Mouse (Mus musculus): ENCODE results near the gene Apba1. TPM values are rescaled to one million over a fixed set of nuclear protein-coding genes. Genes with fewer than 3 reads are reported as not detected.

Apba1 gene
- polyA plus RNA-seq, 1 experiment from 2014 or later: 0.10 TPM

- H3K9me3 ChIP-seq (ENCODE audit: control insufficient read depth, low read length): no peaks in the 10 kb centered on the region
- H3K27ac ChIP-seq (ENCODE audit: low read depth, low read length): no peak overlapping the region
- H3K4me2 ChIP-seq: no peak overlapping the region
- H3K36me3 ChIP-seq (ENCODE audit: control insufficient read depth, insufficient read depth, low read length): no peaks in the 10 kb centered on the region
- ATAC-seq (replicated peaks; ENCODE audit: low FRiP score) (no peak), DNase-seq (ENCODE audit: low spot score) (no peak)
- no peaks in the 10 kb centered on the region for H3K4me1 ChIP-seq (replicated peaks; ENCODE audit: control insufficient read depth, insufficient read depth, low read length)
- no peak overlapping the region for H3K4me3 ChIP-seq (ENCODE audit: low read depth, low read length)
- 69% methylated on average over 16 of the region's 16 CpGs for WGBS
- H3K27me3 ChIP-seq (replicated peaks; ENCODE audit: control insufficient read depth, insufficient read depth, low read length): no peaks in the 10 kb centered on the region
- no peak overlapping the region for H3K9ac ChIP-seq (ENCODE audit: low read depth, low read length)
These were observed 214.4 kb downstream of the Apba1 start for GRCm38 (mm10) chr19:23972881-23973649.

DNA sequence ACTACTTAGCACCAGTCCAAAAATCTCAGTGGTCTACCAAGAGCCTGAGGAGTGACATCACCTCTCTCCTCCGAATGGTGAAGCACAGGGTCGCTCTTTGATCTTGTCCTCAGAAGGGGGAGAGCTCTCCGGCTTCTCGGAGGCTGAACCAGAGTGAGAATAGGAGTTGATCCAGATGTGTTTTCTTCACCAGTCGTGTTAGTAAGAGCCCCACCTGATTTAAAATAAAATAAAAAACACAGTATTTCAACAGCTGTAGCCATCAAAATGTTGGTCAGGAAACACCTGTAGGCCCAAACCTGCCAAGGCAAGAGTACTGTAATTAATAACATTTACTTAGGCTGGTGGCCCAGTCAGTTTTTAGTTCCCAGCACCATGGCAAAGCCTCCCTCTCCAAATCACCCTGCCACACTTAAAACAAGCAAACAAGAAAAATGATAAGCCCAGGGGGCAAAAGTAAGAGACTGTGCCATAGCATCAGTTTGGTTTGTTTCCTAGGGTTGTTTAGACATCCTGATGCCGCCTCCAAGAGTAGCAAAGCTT, 219.3 kb downstream of the Apba1 start:
- Histone ChIP-seq H3K4me1 (replicated peaks; ENCODE audit: control insufficient read depth, insufficient read depth, low read length) (no peaks in the 10 kb centered on the region), H3K36me3 (ENCODE audit: control insufficient read depth, insufficient read depth, low read length) (no peaks in the 10 kb centered on the region), H3K4me2 (no peak overlapping the region), H3K9ac (ENCODE audit: low read depth, low read length) (no peak overlapping the region), H3K27me3 (replicated peaks; ENCODE audit: control insufficient read depth, insufficient read depth, low read length) (no peaks in the 10 kb centered on the region), H3K4me3 (ENCODE audit: low read depth, low read length) (no peak overlapping the region), H3K27ac (ENCODE audit: low read depth, low read length) (no peak overlapping the region), H3K9me3 (ENCODE audit: control insufficient read depth, low read length) (no peaks in the 10 kb centered on the region)
- ATAC-seq (replicated peaks; ENCODE audit: low FRiP score): no peak
- no peak for DNase-seq (ENCODE audit: low spot score)
- 71% methylated on average over 6 of the region's 6 CpGs for WGBS

- H3K4me2 ChIP-seq: no peak overlapping the region
- H3K36me3 ChIP-seq (ENCODE audit: control insufficient read depth, insufficient read depth, low read length): no peaks in the 10 kb centered on the region
- no peak for ATAC-seq (replicated peaks; ENCODE audit: low FRiP score)
These were observed 221.9 kb downstream of the Apba1 start for GRCm38 (mm10) chr19:23980598-23980997.

DNA sequence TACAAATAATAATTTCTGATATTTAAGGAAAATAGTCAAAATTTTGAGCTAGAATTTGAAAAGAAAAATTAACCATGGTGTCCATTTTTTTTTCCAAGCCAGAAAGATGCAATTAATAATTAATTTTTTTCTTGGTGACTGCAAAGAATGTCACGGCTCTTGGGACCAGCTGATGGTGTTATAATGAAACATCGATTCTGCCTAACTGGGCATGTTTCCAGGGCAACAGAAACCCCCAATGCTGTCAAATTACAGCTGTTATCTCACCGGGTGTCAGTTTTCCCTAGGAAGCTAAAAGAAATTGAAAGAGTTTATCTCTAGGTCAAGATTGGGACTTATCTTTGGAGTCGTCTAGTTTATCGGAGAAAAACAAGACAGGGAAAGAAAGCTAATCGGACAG, 225.5 kb downstream of the Apba1 start:
- 58% methylated on average over 6 of the region's 6 CpGs for WGBS
- H3K4me3 ChIP-seq (ENCODE audit: low read depth, low read length): no peak overlapping the region

More at GRCm38 (mm10) chr19:23980598-23980997, 221.9 kb downstream of the Apba1 start:
- H3K27me3 ChIP-seq (replicated peaks; ENCODE audit: control insufficient read depth, insufficient read depth, low read length): no peaks in the 10 kb centered on the region
- DNase-seq (ENCODE audit: low spot score): no peak
- H3K27ac ChIP-seq (ENCODE audit: low read depth, low read length): no peak overlapping the region
- H3K4me3 ChIP-seq (ENCODE audit: low read depth, low read length): no peak overlapping the region
- 48% methylated on average over 3 of the region's 3 CpGs for WGBS
- no peaks in the 10 kb centered on the region for H3K4me1 ChIP-seq (replicated peaks; ENCODE audit: control insufficient read depth, insufficient read depth, low read length)
- no peaks in the 10 kb centered on the region for H3K9me3 ChIP-seq (ENCODE audit: control insufficient read depth, low read length)
- H3K9ac ChIP-seq (ENCODE audit: low read depth, low read length): no peak overlapping the region

DNA sequence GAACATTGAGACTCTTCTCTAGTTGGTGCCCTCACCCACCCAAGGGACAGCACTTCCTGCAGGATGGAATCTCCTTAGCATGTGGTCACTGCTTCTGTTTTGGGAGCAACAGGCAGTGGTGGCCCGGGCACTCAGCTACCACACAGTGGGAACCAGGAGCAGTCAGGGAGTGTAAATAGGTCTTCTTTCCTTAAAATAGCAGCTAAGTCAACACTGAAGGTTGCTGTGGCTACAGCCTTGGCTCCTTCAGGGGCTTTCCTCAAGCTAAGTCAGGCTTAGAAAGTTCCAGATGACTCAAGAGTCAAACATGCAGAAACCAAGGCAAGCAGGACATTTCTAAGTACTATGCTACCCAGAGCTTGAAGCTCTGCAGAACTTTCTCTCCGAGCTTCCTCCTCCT, 228.6 kb downstream of the Apba1 start:
- no peak overlapping the region for H3K9ac ChIP-seq (ENCODE audit: low read depth, low read length)
- WGBS: 43% methylated on average over 2 of the region's 2 CpGs

More for the DNA sequence above, 225.5 kb downstream of the Apba1 start:
- ATAC-seq (replicated peaks; ENCODE audit: low FRiP score): no peak
- no peaks in the 10 kb centered on the region for H3K36me3 ChIP-seq (ENCODE audit: control insufficient read depth, insufficient read depth, low read length)
- H3K27me3 ChIP-seq (replicated peaks; ENCODE audit: control insufficient read depth, insufficient read depth, low read length): no peaks in the 10 kb centered on the region
- H3K4me1 ChIP-seq (replicated peaks; ENCODE audit: control insufficient read depth, insufficient read depth, low read length): no peaks in the 10 kb centered on the region
- DNase-seq (ENCODE audit: low spot score): no peak
- H3K9me3 ChIP-seq (ENCODE audit: control insufficient read depth, low read length): no peaks in the 10 kb centered on the region
- H3K27ac ChIP-seq (ENCODE audit: low read depth, low read length): no peak overlapping the region
- H3K4me2 ChIP-seq: no peak overlapping the region
- H3K9ac ChIP-seq (ENCODE audit: low read depth, low read length): no peak overlapping the region

GRCm38 (mm10) chr19:23988166-23988565, 229.5 kb downstream of the Apba1 start:
- no peaks in the 10 kb centered on the region for H3K27me3 ChIP-seq (replicated peaks; ENCODE audit: control insufficient read depth, insufficient read depth, low read length)
- no peak for DNase-seq (ENCODE audit: low spot score)
- 84% methylated on average over 4 of the region's 4 CpGs for WGBS

More for the DNA sequence above, 228.6 kb downstream of the Apba1 start:
- H3K9me3 ChIP-seq (ENCODE audit: control insufficient read depth, low read length): no peaks in the 10 kb centered on the region
- DNase-seq (ENCODE audit: low spot score): no peak
- H3K27ac ChIP-seq (ENCODE audit: low read depth, low read length): no peak overlapping the region
- no peaks in the 10 kb centered on the region for H3K4me1 ChIP-seq (replicated peaks; ENCODE audit: control insufficient read depth, insufficient read depth, low read length)
- no peak for ATAC-seq (replicated peaks; ENCODE audit: low FRiP score)
- no peaks in the 10 kb centered on the region for H3K36me3 ChIP-seq (ENCODE audit: control insufficient read depth, insufficient read depth, low read length)
- H3K4me3 ChIP-seq (ENCODE audit: low read depth, low read length): no peak overlapping the region
- no peak overlapping the region for H3K4me2 ChIP-seq
- no peaks in the 10 kb centered on the region for H3K27me3 ChIP-seq (replicated peaks; ENCODE audit: control insufficient read depth, insufficient read depth, low read length)

GRCm38 (mm10) chr19:23995766-23996399, 237.2 kb downstream of the Apba1 start:
- H3K9me3 ChIP-seq (ENCODE audit: control insufficient read depth, low read length): no peaks in the 10 kb centered on the region
- no peaks in the 10 kb centered on the region for H3K36me3 ChIP-seq (ENCODE audit: control insufficient read depth, insufficient read depth, low read length)
- no peak overlapping the region for H3K4me3 ChIP-seq (ENCODE audit: low read depth, low read length)
- 88% methylated on average over 10 of the region's 10 CpGs for WGBS
- H3K9ac ChIP-seq (ENCODE audit: low read depth, low read length): no peak overlapping the region
- H3K4me1 ChIP-seq (replicated peaks; ENCODE audit: control insufficient read depth, insufficient read depth, low read length): no peaks in the 10 kb centered on the region
- H3K27me3 ChIP-seq (replicated peaks; ENCODE audit: control insufficient read depth, insufficient read depth, low read length): no peaks in the 10 kb centered on the region
- no peak for ATAC-seq (replicated peaks; ENCODE audit: low FRiP score)
- no peak overlapping the region for H3K4me2 ChIP-seq
- no peak for DNase-seq (ENCODE audit: low spot score)
- H3K27ac ChIP-seq (ENCODE audit: low read depth, low read length): no peak overlapping the region

More at GRCm38 (mm10) chr19:23988166-23988565, 229.5 kb downstream of the Apba1 start:
- ATAC-seq (replicated peaks; ENCODE audit: low FRiP score): no peak
- Histone ChIP-seq H3K9ac (ENCODE audit: low read depth, low read length) (no peak overlapping the region), H3K27ac (ENCODE audit: low read depth, low read length) (no peak overlapping the region), H3K4me1 (replicated peaks; ENCODE audit: control insufficient read depth, insufficient read depth, low read length) (no peaks in the 10 kb centered on the region), H3K9me3 (ENCODE audit: control insufficient read depth, low read length) (no peaks in the 10 kb centered on the region), H3K4me2 (no peak overlapping the region), H3K36me3 (ENCODE audit: control insufficient read depth, insufficient read depth, low read length) (no peaks in the 10 kb centered on the region), H3K4me3 (ENCODE audit: low read depth, low read length) (no peak overlapping the region)
